Mouse (Mus musculus) embryonic facial prominence, embryonic 15.5 days (tissue): ENCODE measurements around the gene H2-Oa. TPM values are rescaled to one million over a fixed set of nuclear protein-coding genes. Genes with fewer than 3 reads are reported as not detected.
A peak's percentile ranks its signal among the peaks of the same experiment; 100 is the strongest.

Experiments
- ATAC-seq: fragments of 200-750 bp; cut with Nextera tagmentation; 2 replicates; pipeline ENCODE4 v1.8.0; 2017; ENCODE audit warnings: low read depth, moderate TSS enrichment; ENCODE audit not compliant: insufficient number of reproducible peaks, low FRiP score, low TSS enrichment
- H3K27ac ChIP-seq: fragments of 300-500 bp; sonication (generic); replicated peaks from 2 replicates; pipeline ENCODE4 v1.5.1; 2015; ENCODE audit warnings: mild to moderate bottlenecking, inconsistent platforms
- H3K27me3 ChIP-seq: fragments of 300-500 bp; sonication (generic); 2 replicates; pipeline ENCODE4 v1.6.1; 2015; ENCODE audit warnings: inconsistent platforms
- H3K36me3 ChIP-seq: fragments of 300-500 bp; sonication (generic); 2 replicates; pipeline ENCODE4 v1.6.1; 2015; ENCODE audit warnings: mild to moderate bottlenecking, inconsistent platforms
- H3K4me1 ChIP-seq: fragments of 300-500 bp; sonication (generic); 2 replicates; pipeline ENCODE4 v1.6.1; 2015; ENCODE audit warnings: inconsistent platforms
- H3K4me2 ChIP-seq: fragments of 300-500 bp; sonication (generic); replicated peaks from 2 replicates; pipeline ENCODE4 v1.6.1; 2015; ENCODE audit warnings: mild to moderate bottlenecking, inconsistent platforms
- H3K4me3 ChIP-seq: fragments of 300-500 bp; sonication (generic); replicated peaks from 2 replicates; pipeline ENCODE4 v1.5.1; 2015; ENCODE audit warnings: mild to moderate bottlenecking, inconsistent platforms
- H3K9ac ChIP-seq: fragments of 300-500 bp; sonication (generic); 2 replicates; pipeline ENCODE4 v1.6.1; 2015; ENCODE audit warnings: inconsistent platforms
- H3K9me3 ChIP-seq: fragments of 300-500 bp; sonication (generic); replicated peaks from 2 replicates; pipeline ENCODE4 v1.6.1; 2016; ENCODE audit warnings: inconsistent platforms
- WGBS: fragments of 180-500 bp; shearing (Covaris S2); methylation state at CpG from one replicate; pipeline ENCODE4 v1.1.7; 2015; 5-methylcytosine and 5-hydroxymethylcytosine counted together
- polyA plus RNA-seq: library from polyadenylated mRNA; unstranded; fragments of >200 nt; fragmentation: Nextera tagmentation; extraction: Ambion mirVana; gene quantifications from 2 replicates; pipeline ENCODE4 v1.2.1, GENCODE M21; 2015

The H2-Oa gene
- polyA plus RNA-seq, 1 experiment from 2014 or later, result 0.89 TPM

GRCm38 (mm10) chr17:34123111-34123510 is 31.0 kb downstream of the H2-Oa start:
- no peak for ATAC-seq
- no peaks in the 10 kb centered on the region for H3K27me3 ChIP-seq
- peak overlapping the region; percentile 100 for H3K27ac ChIP-seq
- H3K4me3 ChIP-seq, result peak overlapping the region; percentile 75
- WGBS, result under 1% methylated on average over 7 of the region's 7 CpGs
- no peaks in the 10 kb centered on the region for H3K9me3 ChIP-seq
- H3K36me3 ChIP-seq, result peaks cover 9% of the 10 kb centered on the region
- peaks cover 33% of the 10 kb centered on the region for H3K4me1 ChIP-seq
- peak overlapping the region; percentile 91 for H3K9ac ChIP-seq
- H3K4me2 ChIP-seq, result peak overlapping the region; percentile 85

- Histone ChIP-seq H3K36me3 (peaks cover 5% of the 10 kb centered on the region; the same call in 1 of the 2 replicates), H3K27me3 (no peaks in the 10 kb centered on the region), H3K4me3 (peak overlapping the region; percentile 75), H3K9ac (peak overlapping the region; percentile 91), H3K4me1 (peaks cover 37% of the 10 kb centered on the region), H3K27ac (peak overlapping the region; percentile 100), H3K4me2 (peak overlapping the region; percentile 85), H3K9me3 (no peaks in the 10 kb centered on the region)
- 2% methylated on average over 2 of the region's 2 CpGs for WGBS
- no peak for ATAC-seq
Measured at GRCm38 (mm10) chr17:34123518-34123917, 31.4 kb downstream of the H2-Oa start.

GRCm38 (mm10) chr17:34124649-34125048 is 32.5 kb downstream of the H2-Oa start:
- WGBS, result 76% methylated on average over 6 of the region's 6 CpGs
- no peak overlapping the region for H3K9ac ChIP-seq
- no peaks in the 10 kb centered on the region for H3K27me3 ChIP-seq
- no peak for ATAC-seq
- no peaks in the 10 kb centered on the region for H3K9me3 ChIP-seq
- H3K36me3 ChIP-seq, result no peaks in the 10 kb centered on the region
- H3K27ac ChIP-seq, result no peak overlapping the region
- H3K4me2 ChIP-seq, result 0 out of 2 replicates have a peak overlapping the region, but pooled peaks have one; percentile 8
- no peak overlapping the region for H3K4me3 ChIP-seq
- H3K4me1 ChIP-seq, result peaks cover 47% of the 10 kb centered on the region

GRCm38 (mm10) chr17:34126826-34127420 is 34.8 kb downstream of the H2-Oa start:
- H3K27ac ChIP-seq, result no peak overlapping the region

GRCm38 (mm10) chr17:34127475-34127874 is 35.3 kb downstream of the H2-Oa start:
- Histone ChIP-seq H3K4me1 (peaks cover 47% of the 10 kb centered on the region), H3K27ac (no peak overlapping the region)

More at GRCm38 (mm10) chr17:34126826-34127420, 34.8 kb downstream of the H2-Oa start:
- Histone ChIP-seq H3K4me2 (no peak overlapping the region), H3K9ac (no peak overlapping the region), H3K9me3 (no peaks in the 10 kb centered on the region), H3K36me3 (no peaks in the 10 kb centered on the region), H3K27me3 (no peaks in the 10 kb centered on the region), H3K4me3 (no peak overlapping the region), H3K4me1 (peaks cover 47% of the 10 kb centered on the region)
- 55% methylated on average over 9 of the region's 9 CpGs for WGBS
- no peak for ATAC-seq

GRCm38 (mm10) chr17:34128264-34128937 is 36.3 kb downstream of the H2-Oa start:
- 26% methylated on average over 13 of the region's 13 CpGs for WGBS
- ATAC-seq, result no peak
- peaks cover 47% of the 10 kb centered on the region for H3K4me1 ChIP-seq
- peak overlapping the region; percentile 13; the same call in 1 of the 2 replicates for H3K4me3 ChIP-seq
- no peaks in the 10 kb centered on the region for H3K9me3 ChIP-seq
- H3K27me3 ChIP-seq, result no peaks in the 10 kb centered on the region
- H3K36me3 ChIP-seq, result no peaks in the 10 kb centered on the region
- H3K4me2 ChIP-seq, result peak overlapping the region; percentile 32
- H3K9ac ChIP-seq, result no peak overlapping the region; the same call in 1 of the 2 replicates
- no peak overlapping the region for H3K27ac ChIP-seq

More at GRCm38 (mm10) chr17:34127475-34127874, 35.3 kb downstream of the H2-Oa start:
- H3K36me3 ChIP-seq, result no peaks in the 10 kb centered on the region
- H3K27me3 ChIP-seq, result no peaks in the 10 kb centered on the region
- H3K4me2 ChIP-seq, result no peak overlapping the region
- no peak overlapping the region for H3K4me3 ChIP-seq
- ATAC-seq, result no peak
- 25% methylated on average over 6 of the region's 6 CpGs for WGBS
- no peaks in the 10 kb centered on the region for H3K9me3 ChIP-seq
- no peak overlapping the region for H3K9ac ChIP-seq

- H3K4me3 ChIP-seq, result peak overlapping the region; percentile 13; the same call in 1 of the 2 replicates
- H3K27me3 ChIP-seq, result no peaks in the 10 kb centered on the region
- 15% methylated on average over 18 of the region's 18 CpGs for WGBS
- peaks cover 40% of the 10 kb centered on the region for H3K4me1 ChIP-seq
- ATAC-seq, result no peak
- H3K36me3 ChIP-seq, result no peaks in the 10 kb centered on the region
- no peak overlapping the region for H3K27ac ChIP-seq
- no peak overlapping the region; the same call in 1 of the 2 replicates for H3K9ac ChIP-seq
- no peaks in the 10 kb centered on the region for H3K9me3 ChIP-seq
- peak overlapping the region; percentile 32 for H3K4me2 ChIP-seq
Measured at GRCm38 (mm10) chr17:34128944-34129791, 37.0 kb downstream of the H2-Oa start.

GRCm38 (mm10) chr17:34130073-34130947 is 38.2 kb downstream of the H2-Oa start:
- Histone ChIP-seq H3K4me3 (no peak overlapping the region), H3K9me3 (no peaks in the 10 kb centered on the region), H3K4me1 (peaks cover 33% of the 10 kb centered on the region), H3K27me3 (no peaks in the 10 kb centered on the region), H3K4me2 (no peak overlapping the region), H3K27ac (no peak overlapping the region), H3K9ac (no peak overlapping the region), H3K36me3 (no peaks in the 10 kb centered on the region)
- no peak for ATAC-seq
- WGBS, result 78% methylated on average over 19 of the region's 19 CpGs

- Histone ChIP-seq H3K27ac (no peak overlapping the region), H3K9ac (no peak overlapping the region), H3K4me2 (no peak overlapping the region), H3K36me3 (no peaks in the 10 kb centered on the region), H3K4me1 (peaks cover 34% of the 10 kb centered on the region), H3K4me3 (no peak overlapping the region), H3K27me3 (peaks cover 7% of the 10 kb centered on the region; the same call in 1 of the 2 replicates), H3K9me3 (no peaks in the 10 kb centered on the region)
- ATAC-seq, result no peak
- WGBS, result 64% methylated on average over 7 of the region's 7 CpGs
Measured at GRCm38 (mm10) chr17:34131911-34132310, 39.8 kb downstream of the H2-Oa start.

- H3K4me2 ChIP-seq, result no peak overlapping the region
- no peak for ATAC-seq
- no peak overlapping the region for H3K27ac ChIP-seq
- H3K4me3 ChIP-seq, result no peak overlapping the region
- WGBS, result 80% methylated on average over 11 of the region's 11 CpGs
- H3K9me3 ChIP-seq, result no peaks in the 10 kb centered on the region
- H3K4me1 ChIP-seq, result peaks cover 20% of the 10 kb centered on the region
- H3K36me3 ChIP-seq, result no peaks in the 10 kb centered on the region
- no peak overlapping the region for H3K9ac ChIP-seq
- H3K27me3 ChIP-seq, result peaks cover 16% of the 10 kb centered on the region
Measured at GRCm38 (mm10) chr17:34133289-34133688, 41.1 kb downstream of the H2-Oa start.
